Mouse (Mus musculus): Measurements from ENCODE around the gene Nek8.
"Not testable (repeated sequence)": the region's sequence is repeated elsewhere in the genome, so short reads cannot be mapped to it uniquely, and the experiment has no call there.

Gene Nek8

DNA sequence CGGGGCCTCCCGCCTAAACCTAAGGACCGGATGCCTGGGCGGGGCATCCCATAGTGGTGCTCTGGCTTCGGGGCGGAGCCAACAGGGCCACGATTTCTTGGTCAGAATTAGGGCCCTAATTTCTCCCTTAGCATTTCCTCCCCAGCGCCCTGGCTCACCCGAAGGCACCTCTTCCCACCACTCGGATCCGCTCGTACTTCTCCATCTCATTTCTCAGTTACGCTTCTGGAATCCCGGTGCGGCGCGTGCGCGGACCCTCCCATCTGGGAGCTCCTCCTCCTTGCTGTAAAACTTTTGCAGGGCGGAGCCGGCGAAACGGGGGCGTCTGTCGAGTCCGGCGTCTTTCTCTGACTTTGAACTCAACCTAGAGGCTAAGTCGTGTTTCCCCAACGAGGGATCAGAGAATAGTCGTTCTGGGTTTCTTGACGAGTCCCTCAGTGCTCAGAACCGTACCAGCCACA, at the start of gene Nek8, which contains the start of gene Tlcd1:
Gene Nek8 (minus strand): TSS at position 274 of the 461 bp plus-strand sequence.
Gene Tlcd1 (plus strand): TSS at position 310 of the 461 bp plus-strand sequence.
- DNase-seq = peak; percentile 98

DNA sequence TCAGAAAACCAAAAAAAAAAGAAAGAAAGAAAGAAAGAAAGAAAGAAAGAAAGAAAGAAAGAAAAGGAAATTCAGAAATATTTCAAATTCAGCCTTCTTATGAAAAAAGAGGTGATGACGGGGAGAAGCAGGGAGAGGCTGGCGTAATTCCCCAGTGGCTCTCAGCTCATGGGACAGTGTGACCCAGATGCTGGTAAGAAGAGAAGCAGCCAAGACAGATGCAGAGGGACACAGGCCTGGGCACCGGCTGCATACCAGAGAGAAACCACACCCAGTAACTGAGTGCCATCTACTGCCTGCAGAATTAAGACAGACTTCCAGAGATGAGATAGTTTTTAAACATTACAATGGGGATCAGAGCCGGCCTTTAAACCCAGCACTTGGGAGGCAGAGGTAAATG, 47.1 kb upstream of the Nek8 start:
- DNase-seq = no peak

- DNase-seq = no peak
These were observed 39.3 kb upstream of the Nek8 start for GRCm38 (mm10) chr11:78215709-78216317.

- DNase-seq = no peak
These were observed 36.8 kb upstream of the Nek8 start for GRCm38 (mm10) chr11:78213086-78213817.

DNA sequence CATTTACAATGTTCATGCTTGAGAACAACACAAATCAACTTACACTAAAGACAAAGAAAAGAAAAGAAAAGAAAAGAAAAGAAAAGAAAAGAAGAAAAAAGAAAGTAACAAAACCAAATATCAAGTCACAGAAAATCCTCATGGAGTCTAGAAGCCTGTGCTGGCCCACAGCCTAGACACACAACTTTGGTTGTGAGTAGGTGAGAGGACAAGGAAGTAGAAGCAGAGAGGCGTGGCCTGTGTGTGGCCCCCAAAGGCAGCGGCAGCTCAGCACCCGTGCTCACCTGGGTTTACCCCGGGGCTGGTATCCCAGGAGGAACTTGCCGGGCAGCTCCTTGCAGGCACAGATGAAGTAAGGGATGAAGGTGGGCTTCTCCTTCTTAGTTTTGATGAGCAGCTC, 35.0 kb upstream of the Nek8 start:
- DNase-seq = no peak

GRCm38 (mm10) chr11:78210615-78211014, 34.1 kb upstream of the Nek8 start:
- DNase-seq = no peak

DNA sequence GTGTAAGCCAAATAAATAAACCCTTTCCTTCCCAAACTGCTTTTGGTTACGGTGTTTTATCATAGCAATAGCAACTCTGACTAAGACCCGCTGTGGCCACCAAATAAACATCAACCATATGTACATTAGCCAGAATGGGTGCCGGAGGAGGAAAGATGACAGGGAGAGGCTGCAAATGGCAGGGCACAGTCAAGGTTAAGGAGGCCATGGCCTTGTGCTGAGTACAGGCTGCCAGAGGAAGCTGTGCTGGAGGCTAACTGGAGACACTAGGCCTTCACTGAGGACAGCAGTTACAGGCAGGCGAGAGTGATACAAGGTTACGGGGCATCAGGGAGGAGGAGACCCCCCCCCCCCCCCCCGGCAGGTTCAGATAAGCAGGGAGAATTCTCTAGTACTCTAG, 33.4 kb upstream of the Nek8 start:
- no peak for DNase-seq

DNA sequence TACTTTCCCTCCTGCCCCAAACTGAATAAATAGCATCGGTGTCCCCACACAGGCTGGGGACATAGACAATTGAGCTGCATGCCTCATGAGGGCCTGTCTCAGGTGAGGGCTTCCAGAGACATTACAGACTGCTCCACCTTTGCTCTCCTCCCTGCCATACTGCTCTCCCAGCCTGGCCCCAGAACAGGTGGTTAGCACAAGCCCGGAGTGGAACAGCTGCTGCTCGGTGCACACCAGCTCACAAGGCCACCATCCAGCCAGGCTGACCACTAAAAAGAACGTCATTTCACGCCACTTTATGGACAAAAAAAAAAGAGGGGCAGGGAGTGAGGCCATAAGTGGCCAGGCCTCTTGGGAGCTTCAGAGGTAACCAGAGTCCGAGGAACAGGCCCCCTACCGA, 30.7 kb upstream of the Nek8 start:
- no peak for DNase-seq

DNA sequence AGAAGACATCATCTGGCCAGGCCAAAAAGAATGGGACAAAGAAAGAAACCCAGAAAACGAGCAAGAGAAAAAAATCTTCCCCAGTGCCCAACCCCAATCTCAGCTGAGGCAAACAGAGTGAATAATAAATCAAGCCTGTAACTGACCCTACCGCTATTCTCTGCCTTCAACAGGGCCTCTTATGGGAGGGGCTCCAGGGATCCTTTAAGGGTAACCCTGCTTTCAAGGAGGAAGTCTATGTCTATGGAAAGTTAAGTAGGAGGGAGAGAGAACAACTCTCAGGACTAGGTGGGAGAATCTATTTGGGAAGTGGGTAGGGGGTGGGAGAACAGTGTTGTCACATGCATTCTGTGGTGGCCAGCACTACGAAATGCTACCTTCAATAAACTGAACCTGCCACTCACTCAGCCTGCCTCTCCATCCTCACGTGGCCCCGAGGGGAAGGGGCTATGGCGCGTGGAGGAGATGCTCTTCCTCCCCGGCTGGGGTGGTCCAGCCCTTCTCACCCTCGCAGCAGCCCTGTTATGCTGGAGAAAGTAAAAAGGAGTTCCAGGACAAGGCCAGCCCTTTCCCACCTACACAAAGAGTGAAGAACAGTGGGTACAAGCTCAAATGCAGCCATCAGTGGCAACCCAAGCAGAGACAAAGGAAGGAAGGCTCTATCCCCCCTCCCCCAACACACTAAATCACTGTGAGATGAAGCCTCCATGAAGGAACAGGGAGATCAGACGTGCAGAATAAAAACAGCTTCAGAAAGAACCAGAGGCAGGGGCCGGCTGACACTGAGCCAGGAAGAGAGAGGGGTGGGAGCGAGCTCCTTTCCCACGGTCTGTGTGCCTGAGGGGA, 29.1 kb upstream of the Nek8 start:
- no peak for DNase-seq

GRCm38 (mm10) chr11:78204287-78204686, 27.8 kb upstream of the Nek8 start:
- no peak for DNase-seq

DNA sequence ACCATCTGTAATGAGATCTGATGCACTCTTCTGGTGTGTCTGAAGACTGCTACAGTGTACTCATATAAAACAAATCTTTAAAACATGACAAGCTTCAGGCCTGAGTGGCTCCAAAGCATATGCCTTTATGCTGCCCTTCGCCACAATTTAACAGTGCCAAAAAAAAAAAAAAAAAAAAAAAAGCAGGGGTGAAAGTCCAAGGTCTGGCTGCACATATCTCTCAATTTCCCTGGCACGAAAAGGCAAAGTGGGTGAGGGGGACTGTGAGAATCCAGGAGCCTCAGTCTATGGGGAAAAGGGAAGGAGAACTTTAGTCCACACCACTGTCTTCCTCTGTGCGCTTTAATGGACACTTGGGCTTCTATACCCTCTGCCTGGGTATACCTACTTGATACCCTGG, 25.9 kb upstream of the Nek8 start:
- peak; percentile 42 for DNase-seq

DNA sequence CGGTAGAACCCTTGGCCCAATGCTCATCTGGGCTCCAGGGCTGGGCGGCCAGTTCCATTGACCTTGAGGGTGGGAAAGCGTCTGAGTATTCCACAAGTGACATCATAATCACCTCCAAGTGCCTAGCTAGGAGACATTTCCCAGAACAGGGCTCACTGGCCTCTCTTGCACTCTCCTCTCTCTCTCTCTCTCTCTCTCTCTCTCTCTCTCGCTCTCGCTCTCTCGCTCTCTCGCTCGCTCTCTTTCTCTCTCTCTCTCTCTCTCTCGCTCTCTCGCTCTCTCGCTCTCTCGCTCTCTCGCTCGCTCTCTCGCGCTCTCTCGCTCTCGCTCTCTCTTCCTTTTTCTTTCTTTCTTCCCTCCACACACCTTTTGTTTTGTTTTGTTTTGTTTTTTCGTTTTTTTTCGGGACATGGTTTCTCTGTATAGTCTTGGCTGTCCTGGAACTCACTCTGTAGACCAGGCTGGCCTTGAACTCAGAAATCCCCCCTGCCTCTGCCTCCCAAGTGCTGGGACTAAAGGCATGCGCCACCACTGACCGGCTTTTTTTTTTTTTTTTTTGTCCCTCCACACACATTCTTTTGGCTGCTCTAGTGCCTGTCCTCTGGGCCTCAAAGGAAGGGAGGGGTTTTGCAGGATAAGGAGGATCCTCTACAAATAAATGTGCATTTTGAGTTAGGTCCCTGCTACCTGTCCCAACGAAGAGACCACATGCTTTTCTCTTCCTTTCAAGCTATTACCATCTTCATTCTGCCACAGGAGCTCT, 18.8 kb upstream of the Nek8 start:
- DNase-seq = no peak

GRCm38 (mm10) chr11:78194411-78195100, 18.1 kb upstream of the Nek8 start:
- DNase-seq = peak; percentile 84

- DNase-seq = no peak
These were observed 16.6 kb upstream of the Nek8 start, which contains the start of gene Proca1 for GRCm38 (mm10) chr11:78193113-78193512. Gene Proca1 (plus strand): TSS chr11:78193392.

- DNase-seq = peak; percentile 93
These were observed 13.6 kb upstream of the Nek8 start for GRCm38 (mm10) chr11:78190041-78190440.

- peak; percentile 87 for DNase-seq
These were observed 13.0 kb upstream of the Nek8 start for GRCm38 (mm10) chr11:78189234-78190040.

- peak; percentile 80 for DNase-seq
These were observed 12.1 kb upstream of the Nek8 start, which contains the start of gene Rab34 for GRCm38 (mm10) chr11:78188331-78189233. Gene Rab34 (plus strand): TSS chr11:78188430.

DNA sequence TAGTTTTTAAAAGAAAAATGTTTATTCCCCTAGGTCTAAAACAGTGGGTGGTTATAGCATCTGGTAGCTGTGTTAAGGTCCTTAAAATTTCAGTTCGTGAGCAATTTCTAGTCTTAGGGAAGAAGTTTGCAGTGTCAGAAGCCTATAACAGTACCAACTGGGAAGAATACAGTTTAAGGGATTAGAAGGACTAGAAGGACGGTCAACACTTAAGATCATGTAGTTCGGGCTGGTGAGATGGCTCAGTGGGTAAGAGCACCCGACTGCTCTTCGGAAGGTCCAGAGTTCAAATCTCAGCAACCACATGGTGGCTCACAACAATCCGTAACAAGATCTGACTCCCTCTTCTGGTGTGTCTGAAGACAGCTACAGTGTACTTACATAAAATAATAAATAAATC, 8.2 kb upstream of the Nek8 start:
- not testable (repeated sequence) for DNase-seq

GRCm38 (mm10) chr11:78183884-78184514, 7.5 kb upstream of the Nek8 start:
- no peak for DNase-seq
